Mouse (Mus musculus) A20 (cell line): ENCODE measurements around the gene Thap8.

Source experiments
- DNase-seq: peaks from one replicate; pipeline ENCODE4 v3.0.0-alpha.2; 2011; ENCODE audit warnings: low read depth, low spot score

Thap8 gene

GRCm38 (mm10) chr7:30315559-30316529, 36.0 kb downstream of the Thap8 start:
- DNase-seq, result no peak

- DNase-seq, result no peak
Observed at GRCm38 (mm10) chr7:30318142-30318541, 38.2 kb downstream of the Thap8 start.

GRCm38 (mm10) chr7:30320946-30321345, 41.1 kb downstream of the Thap8 start:
- no peak for DNase-seq

- DNase-seq, result peak; percentile 92
Observed at GRCm38 (mm10) chr7:30321539-30322284, 41.8 kb downstream of the Thap8 start, which contains the start of gene E130208F15Rik. Gene E130208F15Rik, plus strand, starts transcription at chr7:30321740.

GRCm38 (mm10) chr7:30322285-30322667, 42.4 kb downstream of the Thap8 start:
- peak; percentile 98 for DNase-seq

- peak; percentile 85 for DNase-seq
Observed at GRCm38 (mm10) chr7:30322865-30323264, 43.0 kb downstream of the Thap8 start.

- DNase-seq, result no peak
Observed at GRCm38 (mm10) chr7:30323795-30324194, 43.9 kb downstream of the Thap8 start, which contains the start of gene Sdhaf1. Gene Sdhaf1, minus strand, starts transcription at chr7:30323895.

GRCm38 (mm10) chr7:30324300-30324944, 44.5 kb downstream of the Thap8 start:
- DNase-seq, result no peak

GRCm38 (mm10) chr7:30325364-30325763, 45.5 kb downstream of the Thap8 start:
- peak; percentile 85 for DNase-seq

GRCm38 (mm10) chr7:30326427-30326826, 46.5 kb downstream of the Thap8 start:
- DNase-seq, result no peak

GRCm38 (mm10) chr7:30327140-30327539, 47.2 kb downstream of the Thap8 start:
- DNase-seq, result peak; percentile 69

GRCm38 (mm10) chr7:30328379-30328778, 48.5 kb downstream of the Thap8 start:
- DNase-seq, result no peak

GRCm38 (mm10) chr7:30331887-30332286, 52.0 kb downstream of the Thap8 start:
- DNase-seq, result peak; percentile 93

GRCm38 (mm10) chr7:30332622-30333259, 52.8 kb downstream of the Thap8 start:
- DNase-seq, result no peak

- DNase-seq, result no peak
Observed at GRCm38 (mm10) chr7:30333436-30333835, 53.5 kb downstream of the Thap8 start.

GRCm38 (mm10) chr7:30334563-30334962, 54.7 kb downstream of the Thap8 start:
- DNase-seq, result no peak

GRCm38 (mm10) chr7:30335688-30336087, 55.8 kb downstream of the Thap8 start:
- DNase-seq, result no peak

- peak; percentile 75 for DNase-seq
Observed at GRCm38 (mm10) chr7:30336384-30336783, 56.5 kb downstream of the Thap8 start.

GRCm38 (mm10) chr7:30339432-30340109, 59.7 kb downstream of the Thap8 start:
- no peak for DNase-seq
